Mouse (Mus musculus): ENCODE results near the gene Dcun1d2.
A peak's percentile ranks its signal among the peaks of the same experiment; 100 is the strongest.

Dcun1d2 gene

DNA sequence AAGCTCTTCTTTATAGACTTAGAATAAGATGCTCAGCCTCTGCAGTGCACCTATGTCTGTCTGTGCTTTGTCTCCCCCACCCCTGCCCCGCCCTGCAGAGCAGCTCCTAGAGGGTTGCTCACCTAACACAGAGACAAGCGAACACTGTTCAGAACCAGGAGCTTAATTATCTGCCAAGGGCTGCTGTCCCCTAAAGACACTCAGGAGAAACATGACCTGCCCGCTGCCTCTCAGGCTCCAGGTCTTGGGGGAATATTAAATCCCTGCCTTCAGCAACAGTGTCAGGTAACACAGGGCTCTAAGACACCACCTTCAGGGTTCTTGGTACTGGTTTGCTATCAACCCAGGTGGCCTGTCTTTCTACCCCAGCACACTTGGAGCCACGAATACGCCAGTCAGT, 34.5 kb downstream of the Dcun1d2 start:
- no peak for DNase-seq

GRCm38 (mm10) chr8:13252837-13253236, 35.1 kb downstream of the Dcun1d2 start:
- DNase-seq: no peak

- no peak for DNase-seq
Measured at GRCm38 (mm10) chr8:13244343-13244880, 43.5 kb downstream of the Dcun1d2 start.

DNA sequence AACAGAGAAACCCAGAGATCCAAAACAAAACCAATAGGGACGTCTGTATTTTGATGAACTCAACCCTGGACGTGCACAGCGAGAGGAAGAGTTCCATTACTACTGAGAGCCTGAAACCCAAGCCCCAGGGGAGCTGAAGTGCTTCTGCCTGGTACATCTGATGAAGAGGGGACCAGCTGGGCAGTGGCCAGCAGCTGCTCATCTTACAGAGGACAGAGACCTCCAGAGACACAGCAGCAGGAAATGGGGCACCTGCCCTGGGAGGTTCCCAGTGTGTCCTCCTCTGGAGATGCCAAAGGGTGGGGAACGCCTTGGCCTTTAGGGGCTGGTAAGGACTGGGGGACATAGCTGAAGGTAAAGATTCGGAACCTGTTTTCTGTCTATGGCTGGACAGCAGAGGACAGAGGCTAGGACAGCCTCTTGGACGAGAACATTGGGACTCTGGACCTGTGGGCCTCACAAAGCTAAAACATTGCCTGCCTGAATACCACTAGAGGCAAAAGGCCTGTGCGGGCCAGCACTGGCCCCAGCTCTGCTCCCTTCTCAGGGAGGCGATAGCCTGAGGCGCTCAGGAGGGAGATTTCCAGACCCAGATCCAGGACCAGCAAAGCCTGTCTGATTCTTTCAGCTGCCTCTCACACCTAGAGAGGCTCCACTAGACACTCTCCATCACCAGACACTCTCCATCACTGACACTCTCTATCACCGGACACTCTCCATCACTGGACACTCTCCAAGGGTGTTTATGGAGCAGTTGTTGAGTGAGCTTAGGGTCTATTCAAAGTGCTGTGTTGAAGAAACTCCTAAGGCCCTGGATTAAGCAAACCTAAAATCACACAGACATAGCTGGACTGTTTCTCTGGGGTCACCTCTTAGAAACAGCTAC, 44.7 kb downstream of the Dcun1d2 start:
- DNase-seq: no peak

- no peak for DNase-seq
Measured at GRCm38 (mm10) chr8:13240691-13241090, 47.2 kb downstream of the Dcun1d2 start.

GRCm38 (mm10) chr8:13240055-13240454, 47.9 kb downstream of the Dcun1d2 start:
- no peak for DNase-seq

DNA sequence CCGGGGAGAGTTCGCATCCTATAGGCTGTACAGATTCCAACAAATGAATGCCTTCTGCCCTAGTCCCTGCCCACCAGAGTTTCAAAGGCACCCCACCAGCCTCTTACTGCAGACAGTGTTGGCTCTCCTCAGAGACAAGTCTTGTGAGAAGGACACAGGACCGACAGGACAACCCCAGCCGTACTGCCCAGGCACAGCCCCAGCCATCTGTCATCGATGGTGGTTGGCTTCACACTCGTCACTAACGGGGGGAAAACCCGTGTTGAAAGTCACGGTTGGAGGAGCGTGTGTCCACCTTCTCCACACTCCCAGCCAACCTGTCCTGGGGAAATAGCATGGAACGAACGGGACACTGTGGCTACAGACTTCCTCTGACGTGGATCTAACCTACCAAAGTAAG, 53.1 kb downstream of the Dcun1d2 start:
- no peak for DNase-seq

- DNase-seq: no peak
Measured at GRCm38 (mm10) chr8:13230471-13230870, 57.5 kb downstream of the Dcun1d2 start.

DNA sequence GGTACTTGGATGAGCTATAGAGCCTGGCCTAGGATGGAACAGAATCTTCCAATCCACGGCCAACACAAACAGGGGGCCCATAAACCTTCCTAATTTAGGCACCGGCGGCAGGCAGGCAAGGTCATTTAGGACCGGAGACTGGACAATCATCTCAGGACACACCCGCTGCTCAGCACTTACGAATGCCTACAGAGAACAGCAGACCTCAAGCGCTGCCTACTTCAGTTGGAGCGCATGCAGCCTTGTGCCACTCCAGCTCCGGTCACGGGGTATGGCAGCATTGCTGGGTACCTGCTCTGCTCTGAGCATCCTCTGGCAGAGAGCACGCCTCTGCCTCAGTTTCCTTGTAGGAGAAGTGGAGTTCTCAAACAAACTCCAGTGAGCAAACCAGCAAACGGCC, 58.1 kb downstream of the Dcun1d2 start:
- DNase-seq: no peak

DNA sequence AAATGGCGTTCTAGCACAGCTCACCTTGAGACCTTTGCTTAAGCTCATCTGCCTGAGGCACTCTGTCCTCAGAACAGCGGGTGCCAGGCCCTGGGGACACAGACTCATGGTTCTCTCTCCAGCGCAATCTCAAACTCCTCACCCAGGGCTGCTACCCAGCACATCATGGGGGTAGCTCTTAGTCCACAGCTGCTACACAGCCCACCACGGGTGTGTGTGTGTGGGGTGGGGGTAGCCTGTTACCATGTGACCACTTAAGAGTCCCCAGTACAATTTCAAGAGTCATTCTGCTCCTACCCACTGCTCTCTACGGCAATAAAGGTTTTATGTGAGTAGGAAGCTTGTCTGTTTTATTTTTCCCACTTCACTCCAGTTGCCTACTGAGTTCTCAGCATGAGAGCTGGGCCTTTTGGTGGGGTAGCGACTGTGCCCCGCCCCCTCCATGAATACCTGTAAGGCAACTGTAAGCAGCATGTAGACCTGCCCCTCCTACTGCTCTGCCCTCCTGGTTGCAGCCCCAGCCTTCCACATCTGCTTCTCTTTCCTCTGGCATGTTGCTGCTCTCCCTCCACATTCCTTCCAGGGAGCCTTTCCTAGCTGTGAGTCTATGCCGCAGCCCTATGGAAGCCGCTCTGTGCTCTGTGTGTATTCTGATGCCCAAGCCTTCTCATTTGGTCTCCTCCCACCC, 58.9 kb downstream of the Dcun1d2 start:
- no peak for DNase-seq

- no peak for DNase-seq
Measured at GRCm38 (mm10) chr8:13227184-13227583, 60.7 kb downstream of the Dcun1d2 start.

DNA sequence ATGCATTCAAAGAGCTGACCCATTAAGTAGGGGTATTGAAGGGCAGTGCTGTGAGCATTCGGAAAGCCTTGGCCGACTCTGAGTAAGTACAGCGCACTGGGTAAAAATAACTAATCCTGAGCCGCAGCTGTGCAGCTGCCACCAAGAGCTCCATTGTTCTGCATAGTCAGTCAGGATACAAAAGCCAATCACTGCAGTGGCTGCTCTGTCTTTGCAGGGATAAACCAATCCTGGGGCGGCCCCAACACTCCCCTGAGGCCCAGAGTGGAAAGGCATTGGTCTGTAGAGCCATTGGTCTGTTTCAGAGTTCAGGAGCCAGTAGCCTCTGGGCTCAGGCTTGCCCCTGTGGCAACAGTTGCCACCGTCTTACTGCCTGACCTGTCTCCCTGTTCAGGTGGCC, 61.6 kb downstream of the Dcun1d2 start:
- no peak for DNase-seq

- no peak for DNase-seq
Measured at GRCm38 (mm10) chr8:13224426-13224825, 63.5 kb downstream of the Dcun1d2 start.

GRCm38 (mm10) chr8:13218441-13218840, 69.5 kb downstream of the Dcun1d2 start:
- no peak for DNase-seq

GRCm38 (mm10) chr8:13217986-13218385, 69.9 kb downstream of the Dcun1d2 start:
- no peak for DNase-seq

- no peak for DNase-seq
Measured at GRCm38 (mm10) chr8:13217093-13217492, 70.8 kb downstream of the Dcun1d2 start.

DNA sequence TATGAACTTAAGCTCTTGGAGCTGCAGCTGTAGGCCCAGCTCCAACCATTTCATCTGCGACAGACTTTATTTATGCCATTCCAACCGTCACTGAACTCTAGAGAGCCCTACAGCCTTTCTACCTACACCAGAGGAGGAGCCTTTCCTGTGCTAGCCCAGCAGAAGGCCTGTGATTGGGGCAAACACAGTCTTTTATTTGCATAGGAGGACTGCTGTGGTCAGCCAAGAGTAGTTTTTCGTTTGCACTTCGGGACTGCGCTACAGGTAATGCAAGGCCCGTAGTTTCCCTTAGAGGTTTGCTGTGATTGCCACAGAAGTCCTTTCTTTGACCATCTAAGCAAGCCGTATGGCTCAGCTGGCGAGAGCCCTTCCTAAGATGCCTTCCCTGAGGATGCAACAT, 71.5 kb downstream of the Dcun1d2 start:
- no peak for DNase-seq

DNA sequence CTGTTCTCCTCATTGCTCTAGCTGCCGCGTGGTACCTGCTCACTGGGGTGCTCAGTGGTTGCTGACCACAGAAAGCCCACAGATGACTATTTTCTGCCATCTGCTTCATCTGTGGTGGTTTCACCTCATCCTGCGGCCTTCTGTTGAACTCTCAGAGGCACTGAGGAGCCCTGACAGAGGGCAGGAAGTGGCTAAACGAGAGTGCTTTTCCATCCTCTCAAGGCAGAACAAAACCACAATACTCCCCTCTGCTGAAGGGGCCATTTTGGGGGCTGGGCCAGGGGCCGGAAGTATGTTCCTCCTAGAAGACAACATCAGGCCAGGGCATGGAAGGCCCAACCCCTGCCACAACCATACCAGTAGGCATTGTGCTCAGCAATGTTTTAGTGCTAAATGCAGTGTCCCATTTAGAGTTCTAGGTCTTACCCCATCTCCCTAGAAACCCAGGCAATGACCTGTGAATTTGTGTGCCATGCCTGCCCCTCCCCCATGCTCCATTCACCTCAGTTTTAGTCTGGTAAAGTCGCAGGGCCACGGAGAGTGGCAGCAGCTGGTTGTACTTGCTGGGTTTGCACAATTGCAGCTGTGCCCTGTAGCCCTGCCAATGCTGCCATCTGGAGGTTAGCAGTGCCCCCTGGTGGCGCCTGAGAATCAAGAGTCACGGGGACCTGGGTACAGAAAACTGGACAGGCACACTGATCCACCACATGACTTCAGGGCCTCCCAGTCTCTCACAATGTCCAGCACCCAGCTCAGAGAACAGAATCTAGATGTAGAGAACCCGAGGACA, 74.3 kb downstream of the Dcun1d2 start:
- peak; percentile 81 to 91 for DNase-seq

DNA sequence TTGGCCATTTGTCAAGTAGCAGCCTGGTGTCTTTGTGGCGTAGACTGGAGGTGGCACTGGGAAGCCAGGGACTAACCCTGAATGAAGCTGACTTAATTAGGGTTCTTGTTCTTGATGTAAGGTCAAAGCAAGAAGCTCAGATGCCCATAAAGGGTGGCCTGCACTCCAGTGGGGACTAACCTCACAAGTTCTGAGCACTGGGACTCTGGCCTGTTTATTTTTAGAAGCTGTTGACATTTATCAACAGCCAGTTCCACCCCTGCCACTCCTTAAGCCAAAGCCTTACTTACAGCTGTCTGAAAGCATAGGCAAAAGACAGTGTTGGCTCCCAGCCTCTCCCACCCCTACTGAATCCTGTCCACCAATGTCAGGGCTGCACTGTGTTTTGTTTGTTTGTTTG, 78.2 kb downstream of the Dcun1d2 start:
- DNase-seq: no peak

DNA sequence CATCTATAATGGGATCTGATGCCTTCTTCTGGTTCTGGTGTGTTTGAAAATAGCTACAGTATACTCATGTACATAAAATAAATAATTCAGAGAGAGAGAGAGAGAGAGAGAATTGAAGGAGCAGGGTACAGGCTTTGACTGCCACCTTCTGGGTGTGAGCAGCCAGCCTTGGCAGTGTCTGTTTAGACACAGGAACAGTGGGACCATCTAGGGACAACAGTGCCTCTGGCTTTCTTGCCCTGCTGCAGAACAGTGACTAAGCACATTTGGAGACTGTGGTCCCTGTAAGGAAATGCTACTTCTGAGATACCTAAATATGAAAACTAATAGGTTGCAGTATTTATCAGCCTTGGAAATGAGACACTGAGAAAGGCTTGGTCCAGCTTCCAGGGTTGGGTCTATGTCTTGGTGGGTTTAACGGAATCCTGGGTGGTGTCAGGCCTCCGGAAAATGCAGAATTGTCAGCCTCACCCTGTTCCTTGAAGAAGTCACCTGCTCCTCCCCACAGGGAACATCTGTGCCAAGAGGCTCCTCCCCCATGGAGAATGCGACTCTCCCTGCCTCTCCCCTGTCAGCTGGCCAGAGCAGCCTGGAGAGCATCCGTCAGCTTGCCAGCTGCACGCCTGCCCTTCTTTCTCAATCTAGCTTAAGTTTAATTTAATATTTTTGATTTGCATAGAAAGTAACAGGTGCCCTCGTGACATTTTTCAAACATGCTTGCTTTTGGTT, 79.1 kb downstream of the Dcun1d2 start:
- DNase-seq: no peak

DNA sequence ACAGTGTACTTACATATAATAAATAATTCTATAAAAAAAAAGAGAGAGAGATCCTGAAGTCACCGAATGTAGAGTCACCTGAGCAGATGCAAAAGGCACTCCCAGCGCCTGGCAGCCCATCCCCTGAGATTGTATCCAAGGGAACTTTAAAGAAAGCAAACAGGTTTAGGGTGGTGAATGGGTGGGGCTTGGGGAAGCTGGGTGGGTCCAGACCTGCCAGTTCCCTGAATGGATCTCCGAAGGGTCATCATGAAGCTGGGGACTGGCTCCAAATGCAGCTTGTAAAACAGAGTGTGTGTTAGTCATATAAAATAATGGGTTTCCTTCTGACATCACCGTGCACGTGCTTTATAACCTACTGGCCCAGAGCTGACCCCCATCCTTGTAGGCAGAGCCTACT, 81.6 kb downstream of the Dcun1d2 start:
- DNase-seq: no peak

Measured in cerebellum, postnatal 14 days (tissue).